Mouse (Mus musculus) retina, postnatal 7 days (tissue): Measurements from ENCODE around the gene Hacd2.

Experiments used
- DNase-seq: peaks from one replicate; pipeline ENCODE4 v3.0.0-alpha.2; 2012; ENCODE audit warnings: low read depth, low spot score

The Hacd2 gene

GRCm38 (mm10) chr16:35054432-35055193, 32.4 kb downstream of the Hacd2 start:
- DNase-seq = no peak

- DNase-seq = no peak
Observed at GRCm38 (mm10) chr16:35055194-35055506, 32.9 kb downstream of the Hacd2 start.

- no peak for DNase-seq
Observed at GRCm38 (mm10) chr16:35055861-35056260, 33.6 kb downstream of the Hacd2 start.

- peak; percentile 35 for DNase-seq
Observed at GRCm38 (mm10) chr16:35056306-35056705, 34.1 kb downstream of the Hacd2 start.

- no peak for DNase-seq
Observed at GRCm38 (mm10) chr16:35056786-35057185, 34.6 kb downstream of the Hacd2 start.

GRCm38 (mm10) chr16:35061017-35061416, 38.8 kb downstream of the Hacd2 start:
- DNase-seq = no peak

GRCm38 (mm10) chr16:35065724-35066123, 43.5 kb downstream of the Hacd2 start:
- no peak for DNase-seq

- no peak for DNase-seq
Observed at GRCm38 (mm10) chr16:35067095-35067494, 44.9 kb downstream of the Hacd2 start.

- no peak for DNase-seq
Observed at GRCm38 (mm10) chr16:35067631-35068030, 45.4 kb downstream of the Hacd2 start.

- no peak for DNase-seq
Observed at GRCm38 (mm10) chr16:35068886-35069285, 46.7 kb downstream of the Hacd2 start.

- DNase-seq = no peak
Observed at GRCm38 (mm10) chr16:35074436-35074835, 52.2 kb downstream of the Hacd2 start.

GRCm38 (mm10) chr16:35075643-35076042, 53.4 kb downstream of the Hacd2 start:
- DNase-seq = no peak

- DNase-seq = no peak
Observed at GRCm38 (mm10) chr16:35093500-35093899, 71.3 kb downstream of the Hacd2 start.

GRCm38 (mm10) chr16:35097870-35098530, 75.8 kb downstream of the Hacd2 start:
- DNase-seq = no peak

GRCm38 (mm10) chr16:35101751-35102420, 79.7 kb downstream of the Hacd2 start:
- no peak for DNase-seq

- DNase-seq = no peak
Observed at GRCm38 (mm10) chr16:35102866-35103620, 80.8 kb downstream of the Hacd2 start.

- no peak for DNase-seq
Observed at GRCm38 (mm10) chr16:35107985-35108384, 85.8 kb downstream of the Hacd2 start.

- no peak for DNase-seq
Observed at GRCm38 (mm10) chr16:35109156-35109555, 86.9 kb downstream of the Hacd2 start.

- DNase-seq = no peak
Observed at GRCm38 (mm10) chr16:35109656-35110291, 87.5 kb downstream of the Hacd2 start.

- peak; percentile 75 for DNase-seq
Observed at GRCm38 (mm10) chr16:35110410-35111142, 88.3 kb downstream of the Hacd2 start.

- DNase-seq = no peak
Observed at GRCm38 (mm10) chr16:35111143-35111620, 89.0 kb downstream of the Hacd2 start.
